Mouse (Mus musculus) ES-Bruce4 (cell line): ENCODE data around the gene Ssc5d. TPM values are rescaled to one million over a fixed set of nuclear protein-coding genes. Genes with fewer than 3 reads are reported as not detected.
A peak's percentile ranks its signal among the peaks of the same experiment; 100 is the strongest.

ENCODE experiments used
- H3K27ac ChIP-seq: 2 replicates; pipeline ENCODE4 v1.5.1; 2012; ENCODE audit warnings: low read length, inconsistent platforms; ENCODE audit not compliant: insufficient read depth
- H3K27me3 ChIP-seq: 2 replicates; pipeline ENCODE4 v1.6.1; 2012; ENCODE audit warnings: mild to moderate bottlenecking, low read length, inconsistent platforms; ENCODE audit not compliant: control insufficient read depth, poor library complexity, insufficient read depth, severe bottlenecking
- H3K36me3 ChIP-seq: 2 replicates; pipeline ENCODE4 v1.6.1; 2012; ENCODE audit warnings: inconsistent platforms, mild to moderate bottlenecking, low read length, moderate library complexity; ENCODE audit not compliant: control insufficient read depth, poor library complexity, insufficient read depth, severe bottlenecking
- H3K4me1 ChIP-seq: one replicate; pipeline ENCODE4 v1.8.1; 2011; ENCODE audit warnings: low read length; ENCODE audit not compliant: control insufficient read depth, insufficient read depth
- H3K4me3 ChIP-seq: 2 replicates; pipeline ENCODE4 v1.5.1; 2011; ENCODE audit warnings: low read depth, mild to moderate bottlenecking, low read length
- H3K9ac ChIP-seq: 2 replicates; pipeline ENCODE4 v1.6.1; 2012; ENCODE audit warnings: low read depth, mild to moderate bottlenecking, inconsistent platforms; ENCODE audit not compliant: poor library complexity, severe bottlenecking
- H3K9me3 ChIP-seq: replicated peaks from 2 replicates; pipeline ENCODE4 v1.6.1; 2012; ENCODE audit warnings: mild to moderate bottlenecking, low read length, inconsistent platforms; ENCODE audit not compliant: control insufficient read depth, poor library complexity, insufficient read depth, severe bottlenecking
- CTCF ChIP-seq: IDR thresholded peaks from one replicate; pipeline ENCODE4 v1.8.1; 2011; ENCODE audit warnings: low read depth, low read length
- EP300 ChIP-seq: IDR thresholded peaks from 2 replicates; pipeline ENCODE4 v1.6.1; 2011; ENCODE audit warnings: low read depth, low read length; ENCODE audit not compliant: insufficient read depth
- POLR2A ChIP-seq: IDR thresholded peaks from one replicate; pipeline ENCODE4 v1.8.1; 2011; ENCODE audit warnings: low read length; ENCODE audit not compliant: insufficient read depth
- polyA plus RNA-seq: library from polyadenylated mRNA; stranded (reverse); fragments of >200 nt; gene quantifications from 2 replicates; pipeline ENCODE4 v1.2.4, GENCODE M21; 2011; ENCODE audit warnings: low read depth; ENCODE audit not compliant: missing spikeins, insufficient read depth, insufficient read length

The Ssc5d gene
- polyA plus RNA-seq, 1 experiment, result 1.5 TPM

- Histone ChIP-seq H3K27me3 (no peaks in the 10 kb centered on the region), H3K4me3 (no peak within 1 kb of the TSS), H3K27ac (no peak within 1 kb of the TSS), H3K9ac (no peak within 1 kb of the TSS), H3K36me3 (no peaks in the 10 kb centered on the region), H3K4me1 (no peaks in the 10 kb centered on the region), H3K9me3 (no peaks in the 10 kb centered on the region)
- TF ChIP-seq EP300 (no peak), CTCF (peak; percentile 80)
Measured at GRCm38 (mm10) chr7:4964272-4964671, 38.7 kb downstream of the Ssc5d start, which contains the start of gene Sbk2. TSS of gene Sbk2 (minus strand) at chr7:4964406.

GRCm38 (mm10) chr7:4964988-4965387 is 39.4 kb downstream of the Ssc5d start:
- no peak overlapping the region for H3K9ac ChIP-seq
- no peaks in the 10 kb centered on the region for H3K27me3 ChIP-seq
- no peak overlapping the region for H3K27ac ChIP-seq
- no peaks in the 10 kb centered on the region for H3K36me3 ChIP-seq
- no peaks in the 10 kb centered on the region for H3K4me1 ChIP-seq
- H3K9me3 ChIP-seq, result no peaks in the 10 kb centered on the region
- TF ChIP-seq CTCF (no peak), POLR2A (no peak), EP300 (no peak)
- no peak overlapping the region for H3K4me3 ChIP-seq

- no peak within 1 kb of the TSS for H3K9ac ChIP-seq
- no peaks in the 10 kb centered on the region for H3K36me3 ChIP-seq
- H3K27me3 ChIP-seq, result no peaks in the 10 kb centered on the region
- H3K4me1 ChIP-seq, result no peaks in the 10 kb centered on the region
- no peak within 1 kb of the TSS for H3K27ac ChIP-seq
- TF ChIP-seq CTCF (no peak), POLR2A (no peak), EP300 (no peak)
- H3K4me3 ChIP-seq, result no peak within 1 kb of the TSS
- no peaks in the 10 kb centered on the region for H3K9me3 ChIP-seq
Measured at GRCm38 (mm10) chr7:4971068-4971467, 45.5 kb downstream of the Ssc5d start, which contains the start of gene Sbk3. TSS of gene Sbk3 (minus strand) at chr7:4971168.

GRCm38 (mm10) chr7:4971710-4972109 is 46.1 kb downstream of the Ssc5d start:
- Histone ChIP-seq H3K27me3 (no peaks in the 10 kb centered on the region), H3K4me3 (no peak overlapping the region), H3K27ac (no peak overlapping the region), H3K4me1 (no peaks in the 10 kb centered on the region), H3K36me3 (no peaks in the 10 kb centered on the region), H3K9ac (no peak overlapping the region), H3K9me3 (no peaks in the 10 kb centered on the region)
- no peak for TF ChIP-seq EP300
- no peak for TF ChIP-seq POLR2A
- TF ChIP-seq CTCF, result no peak

- Histone ChIP-seq H3K27me3 (no peaks in the 10 kb centered on the region), H3K27ac (no peak overlapping the region), H3K4me1 (no peaks in the 10 kb centered on the region), H3K9me3 (no peaks in the 10 kb centered on the region), H3K9ac (no peak overlapping the region), H3K4me3 (no peak overlapping the region), H3K36me3 (no peaks in the 10 kb centered on the region)
- TF ChIP-seq CTCF (no peak), EP300 (no peak), POLR2A (no peak)
Measured at GRCm38 (mm10) chr7:4972321-4973047, 46.9 kb downstream of the Ssc5d start.

DNA sequence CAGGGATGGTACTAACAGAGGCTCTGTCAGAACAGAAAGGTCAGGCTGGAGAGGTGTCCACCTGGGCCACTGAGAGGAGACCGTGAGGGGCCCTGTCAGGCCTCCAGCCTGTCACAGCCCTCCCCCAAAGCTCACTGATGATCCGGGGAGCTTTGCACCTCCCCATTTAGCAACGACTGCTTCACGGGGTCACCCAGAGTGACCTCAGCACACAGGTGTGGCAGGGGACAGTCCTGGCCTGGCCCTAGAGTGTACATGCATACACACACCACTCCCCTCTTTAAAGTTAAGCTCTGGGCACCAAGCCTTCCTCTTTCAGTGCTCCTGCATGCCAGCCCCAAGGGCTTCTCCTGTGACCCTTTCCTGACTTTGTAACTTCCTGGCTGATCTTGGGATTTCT is 49.9 kb downstream of the Ssc5d start:
- Histone ChIP-seq H3K27me3 (no peaks in the 10 kb centered on the region), H3K27ac (no peak overlapping the region), H3K9me3 (no peaks in the 10 kb centered on the region), H3K4me3 (no peak overlapping the region), H3K9ac (no peak overlapping the region), H3K36me3 (no peaks in the 10 kb centered on the region), H3K4me1 (no peaks in the 10 kb centered on the region)
- TF ChIP-seq POLR2A, result no peak
- TF ChIP-seq EP300, result no peak
- TF ChIP-seq CTCF, result no peak
